Mouse (Mus musculus): ENCODE results near the gene Ace.

Ace gene

DNA sequence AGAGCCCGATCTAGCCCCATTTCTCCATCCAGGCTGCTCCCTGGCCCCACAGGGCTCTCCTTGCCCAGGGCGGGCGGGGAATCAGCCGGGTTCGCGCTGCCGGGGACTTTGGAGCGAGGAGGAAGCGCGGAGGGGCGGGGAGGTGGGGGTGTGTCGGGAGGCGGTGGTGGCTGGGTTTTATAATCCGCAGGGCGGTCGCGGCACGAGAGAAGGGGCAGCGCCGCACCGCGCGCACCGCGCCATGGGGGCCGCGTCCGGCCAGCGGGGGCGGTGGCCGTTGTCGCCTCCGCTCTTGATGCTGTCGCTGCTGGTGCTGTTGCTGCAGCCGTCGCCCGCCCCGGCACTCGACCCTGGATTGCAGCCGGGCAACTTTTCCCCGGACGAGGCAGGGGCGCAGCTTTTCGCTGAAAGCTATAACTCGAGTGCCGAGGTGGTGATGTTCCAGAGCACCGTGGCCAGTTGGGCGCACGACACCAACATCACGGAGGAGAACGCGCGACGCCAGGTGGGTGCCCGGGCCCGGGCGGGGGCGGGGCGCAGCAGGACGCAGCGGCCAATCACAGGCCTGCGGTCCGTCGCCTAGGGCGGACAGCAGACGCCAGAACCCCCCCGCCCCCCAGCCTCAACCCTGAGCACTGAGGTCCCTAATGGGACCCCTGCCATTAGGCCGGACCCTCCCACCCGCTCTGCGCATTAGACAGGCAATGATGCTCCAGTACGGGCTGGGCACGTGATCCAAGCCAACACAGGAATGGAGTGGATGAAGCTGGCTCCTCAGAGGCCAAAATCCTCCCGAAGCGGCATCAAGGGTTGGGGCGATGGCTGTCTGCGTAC lies at the start of gene Ace:
Gene Ace (plus strand): TSS at position 205 of the 834 bp plus-strand sequence.
- peak; percentile 65 to 70 for DNase-seq

DNA sequence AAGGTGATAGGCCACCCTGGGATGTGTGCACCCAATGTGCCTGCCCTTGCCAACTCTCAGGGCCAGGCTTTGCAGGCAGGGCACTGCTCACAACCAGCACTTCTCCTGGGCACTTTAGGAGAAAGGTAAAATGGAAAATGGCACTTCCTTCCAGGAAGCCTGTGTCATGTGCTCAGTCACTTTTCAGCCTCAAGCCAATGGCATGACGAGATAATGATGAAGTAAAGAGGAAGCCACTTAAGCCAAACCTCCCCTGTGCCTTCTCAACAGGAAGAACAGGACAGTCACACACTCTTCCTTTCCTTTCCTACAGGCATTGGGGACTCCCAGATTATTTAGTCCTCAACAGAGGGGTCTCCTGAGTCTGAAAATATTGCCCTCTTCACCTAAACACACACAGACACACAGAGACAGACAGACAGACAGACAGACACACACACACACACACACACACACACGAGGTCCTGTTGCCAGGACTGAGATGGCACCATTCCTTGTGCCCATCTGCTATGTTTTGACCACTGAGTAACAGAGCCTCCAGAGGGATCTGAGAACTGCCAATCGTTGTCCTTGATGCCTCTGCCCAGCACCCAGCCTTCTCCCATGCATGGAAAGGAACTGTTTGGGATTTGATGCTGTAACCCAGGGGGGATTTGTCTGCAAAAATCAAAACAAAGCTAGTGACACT lies 47.5 kb upstream of the Ace start:
- DNase-seq: no peak

DNA sequence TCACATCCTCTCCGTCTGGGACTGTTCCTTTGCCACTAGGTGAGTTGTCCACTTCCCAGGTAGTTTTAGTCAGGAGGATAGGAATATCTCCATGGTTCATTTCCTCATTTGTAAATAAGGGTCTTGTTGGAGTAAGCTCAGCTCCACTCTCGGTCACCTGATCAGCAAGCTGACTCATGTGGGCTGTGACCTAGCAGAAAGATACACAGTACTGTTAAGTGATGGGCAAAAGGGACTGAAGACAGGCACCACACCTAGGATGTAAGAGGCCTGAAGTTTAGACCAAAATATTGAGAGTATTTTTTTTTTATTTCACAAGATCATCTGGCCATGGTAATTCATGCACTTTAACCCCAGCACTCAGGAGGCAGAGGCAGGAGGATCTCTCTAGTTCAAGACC lies 46.9 kb upstream of the Ace start:
- no peak for DNase-seq

DNA sequence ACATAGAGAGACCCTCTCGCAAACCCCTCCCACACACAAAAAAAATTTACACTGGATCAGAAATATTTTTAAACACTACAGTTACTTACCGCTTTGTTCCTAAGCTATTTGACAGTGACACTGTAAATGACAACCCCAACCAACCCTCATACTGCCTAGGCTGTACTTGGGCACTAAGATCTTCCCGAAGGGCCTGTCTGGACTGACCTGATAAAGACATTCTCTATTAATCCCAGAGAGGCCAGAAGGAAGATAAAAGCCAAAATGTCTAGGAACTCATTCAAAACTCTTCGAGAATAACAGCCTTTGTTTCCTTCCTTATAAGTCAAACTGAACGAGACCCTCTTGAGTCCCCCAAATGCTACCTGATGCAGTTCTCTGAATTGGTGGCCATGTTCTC lies 46.5 kb upstream of the Ace start:
- DNase-seq: no peak

DNA sequence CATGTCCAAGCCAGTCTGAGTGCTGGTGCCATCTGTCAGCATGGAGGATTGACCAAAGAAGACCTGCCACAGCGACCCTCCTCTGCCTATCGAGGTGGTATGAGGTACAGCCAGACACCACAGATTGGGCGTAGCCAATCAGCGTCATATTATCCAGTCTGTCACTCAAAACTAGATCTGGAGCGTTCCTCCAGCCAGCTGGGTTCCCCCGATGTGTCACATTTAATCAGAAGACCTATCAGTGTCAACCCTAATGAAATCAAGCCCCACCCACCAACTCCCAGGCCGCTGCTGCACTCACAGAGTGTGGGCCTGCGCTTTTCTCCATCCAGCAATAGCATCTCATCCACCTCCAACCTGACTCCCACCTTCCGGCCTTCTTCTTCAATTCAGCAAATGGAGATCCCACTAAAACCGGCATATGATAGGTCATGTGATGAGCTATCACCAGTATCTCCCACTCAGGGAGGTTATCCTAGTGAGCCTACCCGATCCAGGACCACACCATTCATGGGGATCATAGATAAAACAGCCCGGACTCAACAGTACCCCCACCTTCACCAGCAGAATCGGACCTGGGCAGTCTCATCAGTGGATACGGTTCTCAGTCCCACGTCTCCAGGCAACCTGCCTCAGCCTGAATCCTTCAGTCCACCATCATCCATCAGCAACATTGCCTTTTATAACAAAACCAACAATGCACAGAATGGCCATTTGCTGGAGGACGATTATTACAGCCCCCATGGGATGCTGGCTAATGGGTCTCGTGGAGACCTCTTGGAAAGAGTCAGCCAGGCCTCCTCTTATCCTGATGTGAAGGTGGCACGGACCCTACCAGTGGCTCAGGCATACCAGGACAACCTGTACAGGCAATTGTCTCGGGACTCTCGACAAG lies 44.7 kb upstream of the Ace start:
- no peak for DNase-seq

DNA sequence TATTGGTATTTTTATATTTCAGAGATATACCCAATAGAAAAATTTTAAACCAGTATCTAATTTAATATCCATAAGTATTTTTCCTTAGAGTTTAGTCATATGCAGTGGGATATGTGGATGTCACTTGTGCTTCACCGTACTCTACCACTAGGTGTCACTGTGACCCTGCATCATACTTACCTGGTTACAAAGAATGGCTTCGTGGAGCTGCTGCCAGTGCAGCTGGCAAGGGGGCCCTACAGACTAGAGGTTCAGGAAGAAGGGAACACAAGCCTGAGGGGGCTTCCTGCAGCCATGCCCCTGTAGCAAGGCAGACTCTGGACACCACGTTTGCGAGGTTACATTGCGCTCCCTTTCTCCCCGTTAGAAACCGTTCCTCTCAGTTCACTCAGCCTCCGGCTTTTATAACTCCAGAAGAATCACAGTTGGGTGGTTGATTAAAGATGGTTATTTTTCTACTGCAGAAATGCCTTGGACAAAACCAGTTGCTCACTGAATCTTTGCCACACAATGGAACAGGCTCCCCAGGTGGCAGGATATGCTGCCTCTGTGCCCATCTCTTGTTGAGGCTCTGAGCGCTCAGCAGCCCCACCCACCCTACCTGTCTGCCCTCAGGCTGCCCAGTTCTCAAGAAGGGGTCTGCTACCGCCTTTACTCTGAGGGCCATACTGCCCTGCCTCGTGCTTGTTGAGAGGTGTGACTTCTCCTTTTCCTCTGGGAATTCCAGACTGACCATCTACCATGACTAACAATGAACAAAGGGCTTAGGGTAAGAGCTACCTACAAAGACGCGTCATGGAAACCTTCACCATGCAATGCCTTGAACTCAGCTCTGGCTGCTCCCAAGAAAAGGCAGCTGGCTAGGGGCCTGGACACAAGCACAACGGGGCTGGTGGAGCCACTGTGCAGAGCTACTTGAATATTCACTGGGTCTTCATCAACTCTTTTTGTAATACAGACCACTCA lies 40.4 kb upstream of the Ace start:
- DNase-seq: peak in 1 of 2 experiments; percentile 81

DNA sequence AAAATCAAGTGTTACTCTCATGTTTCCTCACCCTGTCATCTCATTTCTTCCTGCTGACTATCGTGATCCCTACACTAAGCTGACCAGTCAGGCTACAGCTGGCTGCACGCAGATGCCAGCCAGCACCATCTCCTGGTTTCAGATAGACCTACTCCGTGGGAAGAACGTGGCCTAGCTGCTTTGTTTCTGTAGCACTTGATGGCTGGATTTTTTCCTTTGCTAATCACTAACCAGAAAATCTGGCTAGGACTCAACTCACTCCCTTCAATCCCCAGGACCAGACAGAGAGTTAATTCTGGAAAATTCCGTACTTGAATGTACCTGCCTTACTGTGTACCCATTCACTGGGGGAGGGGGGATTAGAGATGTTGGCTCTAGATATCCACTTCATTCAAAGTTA lies 39.6 kb upstream of the Ace start:
- DNase-seq: no peak

DNA sequence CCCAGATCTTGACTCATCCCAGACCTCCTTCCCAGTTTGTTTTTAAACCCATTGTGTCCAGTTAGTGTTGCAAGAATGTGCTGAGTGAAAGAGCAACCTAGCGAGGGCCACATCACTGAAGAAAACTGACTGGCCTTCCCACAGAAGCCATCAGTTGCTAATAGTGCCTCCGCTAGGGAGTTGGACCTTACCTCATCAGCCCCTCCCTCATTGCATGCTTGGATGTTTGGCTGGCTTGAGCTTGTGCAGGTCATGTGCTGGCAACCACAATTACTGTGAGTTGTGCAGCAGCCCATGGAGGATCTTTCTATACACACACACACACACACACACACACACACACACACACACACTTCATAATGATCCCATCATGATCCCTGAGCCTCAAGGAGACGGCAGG lies 36.4 kb upstream of the Ace start:
- peak in 1 of 2 experiments; percentile 11 for DNase-seq

DNA sequence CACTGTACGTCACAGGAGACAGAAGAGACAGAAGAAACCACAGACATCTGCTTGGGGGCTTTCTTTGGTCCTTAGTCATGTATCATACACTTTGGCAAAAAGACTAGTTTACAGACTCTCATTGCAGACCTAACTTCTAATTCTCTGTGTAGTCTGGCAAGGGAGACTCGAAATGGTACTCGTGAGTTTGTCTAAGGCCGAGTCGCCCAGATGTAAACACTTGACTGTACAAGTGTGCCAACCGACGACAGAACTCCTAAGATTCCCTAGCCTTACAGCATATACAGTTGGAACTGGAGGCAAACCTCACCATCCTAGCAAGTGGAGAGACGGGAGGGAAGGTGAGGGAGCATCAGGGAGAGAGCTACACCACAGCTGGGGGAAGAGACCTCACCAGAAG lies 34.0 kb upstream of the Ace start:
- peak in 1 of 2 experiments; percentile 40 for DNase-seq

DNA sequence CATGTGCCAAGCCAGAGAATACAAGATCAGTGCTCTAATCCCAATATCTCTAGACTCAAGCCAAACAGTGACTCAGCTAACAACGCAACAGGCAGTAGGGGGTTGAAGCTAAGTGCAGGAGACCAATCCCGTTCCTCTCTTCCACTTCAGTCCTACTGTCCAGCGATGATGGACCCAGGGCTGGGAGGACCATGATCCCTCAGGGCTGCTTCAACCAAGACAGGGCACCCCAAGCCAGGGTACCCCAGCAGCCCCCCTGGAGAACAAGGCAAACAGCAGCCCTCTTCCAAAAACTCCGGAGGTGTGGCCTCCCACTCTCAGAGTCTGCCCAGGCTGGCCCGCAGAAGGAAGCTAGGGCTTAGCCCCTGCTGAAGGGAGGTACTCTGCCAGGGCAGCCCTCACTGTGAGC lies 33.4 kb upstream of the Ace start:
- DNase-seq: peak in 1 of 2 experiments; percentile 46

DNA sequence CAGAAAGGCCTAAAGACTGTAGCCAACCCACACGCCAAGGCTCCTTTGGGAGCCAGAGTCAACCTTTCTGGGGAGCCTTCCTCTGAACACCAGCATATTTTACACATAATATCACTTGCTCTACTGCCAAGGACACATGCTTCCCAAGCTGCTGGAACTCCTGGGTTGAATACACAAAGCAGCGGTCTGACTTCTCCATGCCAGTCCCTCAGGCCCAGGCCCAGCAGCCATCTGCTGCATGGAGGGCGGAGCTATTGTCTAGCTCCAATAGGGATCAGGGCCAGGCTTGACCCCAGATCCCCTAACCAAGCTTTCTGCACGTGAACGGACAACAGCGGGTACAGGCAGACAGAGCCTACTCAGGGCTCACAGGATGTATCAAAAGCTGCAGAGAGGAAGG lies 32.9 kb upstream of the Ace start:
- DNase-seq: peak in 1 of 2 experiments; percentile 26

DNA sequence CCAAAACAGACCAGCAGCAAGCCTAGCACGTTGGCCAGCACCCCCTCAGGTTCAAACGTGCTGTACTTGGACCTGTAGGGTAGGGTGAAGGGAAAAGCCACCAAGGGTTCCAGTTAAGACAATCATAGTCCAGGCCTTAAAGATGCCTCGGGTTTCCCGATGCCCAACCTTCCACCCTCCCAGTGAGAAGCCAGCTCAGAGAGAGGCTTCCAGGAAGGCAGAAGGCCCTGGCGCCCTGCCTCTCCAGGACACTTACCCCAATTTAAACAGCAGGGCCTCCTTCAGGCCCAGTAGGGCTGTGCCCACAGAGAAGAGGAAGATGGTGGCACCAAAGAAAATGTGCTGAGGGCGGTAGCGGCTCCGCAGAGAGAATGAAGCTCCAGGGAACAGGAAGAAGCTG lies 32.2 kb upstream of the Ace start:
- DNase-seq: peak in 1 of 2 experiments; percentile 15

DNA sequence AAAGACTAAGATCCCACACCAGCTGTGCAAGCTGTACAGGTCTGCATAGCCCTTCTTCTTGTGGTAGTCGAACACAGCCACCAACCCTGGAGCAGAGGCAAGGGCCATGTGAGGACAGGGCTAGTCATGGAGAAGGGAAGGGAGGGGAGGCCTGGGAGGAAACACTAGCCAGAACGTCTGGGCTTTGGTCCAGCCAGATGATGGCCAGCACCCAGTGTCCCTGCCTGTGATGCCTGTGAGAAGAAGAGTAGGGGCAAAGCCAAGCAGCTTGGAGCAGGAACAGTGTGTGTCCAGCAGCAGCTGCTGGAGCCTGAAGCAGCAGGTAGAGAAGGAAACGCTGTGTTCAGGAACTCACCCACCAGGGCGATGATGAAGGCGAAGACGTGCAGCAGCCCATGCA lies 31.5 kb upstream of the Ace start:
- peak; percentile 51 to 65 for DNase-seq

DNA sequence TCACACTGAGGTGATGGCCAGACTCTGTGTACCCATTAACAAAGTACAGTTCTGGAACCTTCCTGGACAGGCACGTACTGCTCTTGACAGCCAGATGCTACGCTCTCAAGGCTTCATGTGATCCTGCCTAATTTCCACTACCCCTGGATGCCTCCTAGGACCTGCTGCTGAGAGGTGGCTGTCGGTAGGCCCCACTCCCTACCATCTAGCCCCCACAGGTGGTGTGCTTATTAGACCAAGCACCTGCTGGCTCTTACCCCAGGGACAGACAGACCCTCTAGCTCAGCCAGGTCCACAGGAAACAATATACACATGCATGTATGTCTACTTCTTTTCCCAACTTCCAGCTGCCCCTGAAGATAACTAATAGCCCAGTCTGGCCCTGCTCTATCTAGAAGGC lies 30.8 kb upstream of the Ace start:
- no peak for DNase-seq

DNA sequence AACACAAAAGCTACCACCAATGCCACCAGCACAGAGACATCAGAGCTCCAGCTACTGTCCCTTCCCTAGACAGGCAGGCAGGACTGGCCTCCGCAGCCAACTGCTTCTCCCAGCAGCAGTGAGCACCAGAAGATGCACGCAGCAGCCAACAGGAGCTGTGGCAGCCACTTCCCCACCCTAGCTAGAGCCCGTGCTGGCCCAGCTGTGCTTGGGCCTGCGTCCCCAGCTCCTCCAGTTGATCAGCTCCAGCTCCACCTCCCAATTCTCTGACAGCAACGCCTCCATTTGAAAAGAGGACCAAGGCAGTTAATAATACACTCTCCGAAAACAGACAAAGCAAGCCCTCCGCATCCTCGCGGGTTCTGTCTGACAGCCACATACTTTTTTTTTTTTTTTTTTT lies 29.0 kb upstream of the Ace start:
- peak in 1 of 2 experiments; percentile 26 for DNase-seq

DNA sequence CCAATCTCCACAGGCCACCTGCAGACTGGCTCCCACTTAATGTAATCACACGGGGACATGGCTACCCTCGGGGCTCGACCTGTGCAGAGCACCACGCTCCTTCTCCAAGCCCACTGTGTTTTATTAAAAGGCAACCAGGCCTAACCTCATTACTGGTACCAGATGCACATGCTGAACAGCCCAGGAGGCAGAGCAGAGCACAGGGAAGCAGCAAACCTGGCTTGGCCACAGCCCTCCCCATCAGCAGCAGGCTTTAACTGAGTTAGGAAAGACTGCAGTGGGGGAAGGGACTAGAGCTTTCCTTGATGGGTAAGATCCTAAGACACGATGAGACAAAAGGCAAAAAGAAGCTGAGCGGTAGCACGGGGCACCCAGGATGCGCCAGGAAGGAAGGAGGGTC lies 25.8 kb upstream of the Ace start:
- peak in 1 of 2 experiments; percentile 17 for DNase-seq

DNA sequence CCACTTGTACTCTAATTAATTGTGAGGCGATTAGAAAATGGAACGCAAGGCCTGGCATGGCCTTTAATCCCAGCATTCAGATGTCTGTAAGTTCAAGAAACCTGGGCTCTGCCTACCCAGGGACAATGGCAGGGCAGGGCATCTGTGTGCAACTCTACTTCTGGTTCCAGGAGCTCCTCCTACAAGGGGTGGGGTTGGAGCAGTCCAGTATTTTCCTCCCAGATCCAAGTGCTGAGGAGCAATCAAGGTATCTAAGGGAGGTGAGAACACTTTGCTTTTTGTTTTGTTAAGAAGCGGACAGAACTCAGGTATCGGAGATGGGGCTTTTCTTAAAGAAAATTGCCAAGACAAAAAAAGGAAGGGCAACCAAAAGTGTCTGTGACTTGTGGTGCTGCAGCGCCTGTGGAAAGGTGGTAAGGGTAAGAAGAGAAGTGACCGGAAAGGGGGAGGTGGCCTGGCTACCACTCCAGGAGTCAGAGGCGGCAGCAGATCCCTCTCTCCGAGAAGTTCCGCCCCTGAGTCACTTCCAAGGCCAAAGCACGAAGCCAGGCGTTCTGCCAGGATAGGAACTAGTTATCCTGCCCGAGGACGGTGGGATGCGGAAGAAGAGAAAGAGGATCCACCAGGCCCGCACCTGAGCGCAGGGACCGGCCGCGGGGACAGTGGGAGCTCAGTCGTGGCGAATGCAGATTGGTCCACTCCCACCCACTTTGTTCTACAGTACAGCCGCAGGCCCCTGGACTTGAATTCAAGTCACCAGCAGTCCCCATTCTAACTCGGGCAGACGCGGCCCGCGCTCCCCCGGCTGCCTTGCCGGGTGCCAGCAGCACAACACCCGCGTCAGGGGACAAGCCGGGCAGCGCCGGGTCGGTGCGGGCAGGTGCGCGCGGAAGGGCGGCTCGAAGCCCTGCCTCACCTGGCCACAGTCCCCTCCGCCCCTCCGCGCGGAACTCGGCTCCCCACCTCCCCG lies 24.3 kb upstream of the Ace start:
- DNase-seq: peak; percentile 67 to 68

DNA sequence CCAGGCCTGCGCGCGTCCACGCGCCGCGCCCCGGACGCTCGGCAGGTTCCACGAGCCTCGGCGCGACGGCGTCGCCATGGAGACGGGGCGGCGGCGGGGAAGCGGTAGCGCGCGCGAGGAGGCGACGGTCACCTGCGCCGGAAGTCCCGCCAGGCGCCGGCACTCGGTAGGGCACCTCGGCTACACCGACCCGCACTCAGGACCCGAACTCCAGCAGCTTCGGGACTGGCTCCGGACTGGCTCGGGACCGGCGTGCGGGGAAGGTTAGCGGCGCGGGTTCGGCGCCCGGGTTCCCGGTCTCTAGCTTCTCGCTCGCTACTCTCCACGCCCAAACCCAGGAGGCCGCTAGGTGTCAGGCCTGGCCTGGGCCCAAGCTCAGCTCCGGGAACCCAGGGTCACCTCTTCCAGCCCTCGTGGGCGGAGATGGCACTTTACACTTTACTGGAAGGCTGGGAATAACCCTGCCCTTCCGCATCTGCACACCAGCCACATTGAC lies 23.6 kb upstream of the Ace start:
- DNase-seq: peak; percentile 84 to 90

DNA sequence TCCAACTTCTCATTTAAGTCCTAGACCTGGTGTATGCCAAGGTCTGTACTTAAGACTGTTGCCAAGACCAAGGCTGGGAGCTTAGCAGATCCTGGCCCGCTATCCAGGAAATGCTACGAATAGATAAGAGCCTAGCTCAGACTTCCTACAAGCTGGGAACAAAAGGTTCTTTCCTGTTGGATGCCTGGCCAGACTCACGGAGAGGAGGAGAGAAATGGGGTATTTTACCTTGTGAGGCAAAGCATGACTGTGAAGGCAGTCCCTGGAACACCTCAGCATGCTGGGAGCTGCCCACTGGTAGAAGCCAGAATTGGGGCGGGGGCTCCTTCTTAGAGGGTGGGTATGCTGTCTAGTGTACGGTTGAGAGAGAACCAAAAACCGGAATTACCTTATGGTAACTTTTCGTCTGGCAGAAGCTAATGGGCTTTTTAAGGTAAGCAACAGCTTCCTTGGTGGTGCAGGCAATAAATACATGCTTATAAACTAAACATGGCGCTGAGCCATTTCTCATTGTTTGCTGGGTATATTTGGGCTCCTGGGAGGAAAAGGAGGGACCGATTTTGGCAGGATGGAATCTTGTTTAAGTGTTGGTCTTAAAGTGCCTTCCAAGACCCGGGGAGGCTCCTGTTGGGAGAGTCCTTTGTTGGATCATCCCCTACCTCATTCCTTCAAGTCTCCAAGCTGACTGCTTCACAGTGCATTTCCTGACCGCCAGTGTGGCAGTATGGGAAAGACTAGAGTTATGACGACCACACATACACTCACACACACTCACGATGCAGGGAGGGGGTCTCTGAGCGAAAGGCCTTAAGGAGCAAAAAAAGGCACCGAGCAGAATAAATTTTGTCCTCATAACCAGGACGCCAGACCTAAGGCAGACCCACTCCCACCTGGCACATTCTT lies 22.7 kb upstream of the Ace start:
- peak; percentile 64 to 72 for DNase-seq

Data from lung, postnatal 4 days (tissue).